Mouse (Mus musculus) G1E (cell line): ENCODE measurements around the gene Tent4a. TPM values are rescaled to one million over a fixed set of nuclear protein-coding genes. Genes with fewer than 3 reads are reported as not detected.

Experiments
- ATAC-seq: 2 replicates; pipeline ENCODE4 v1.8.0; 2016; ENCODE audit warnings: mild to moderate bottlenecking; ENCODE audit not compliant: insufficient number of reproducible peaks, poor library complexity, low FRiP score, severe bottlenecking; ENCODE audit errors: extremely low read depth
- DNase-seq: peaks from one replicate; pipeline ENCODE4 v3.0.0; 2012; ENCODE audit warnings: low spot score
- H3K27me3 ChIP-seq: 2 replicates; pipeline ENCODE4 v1.6.1; 2012; ENCODE audit warnings: mild to moderate bottlenecking, low read length, inconsistent platforms; ENCODE audit not compliant: insufficient read depth
- H3K36me3 ChIP-seq: replicated peaks from 2 replicates; pipeline ENCODE3; 2012; ENCODE audit warnings: mild to moderate bottlenecking, inconsistent platforms
- H3K4me1 ChIP-seq: 2 replicates; pipeline ENCODE4 v1.6.1; 2012; ENCODE audit warnings: low read depth, low read length, inconsistent platforms, mixed read lengths; ENCODE audit not compliant: insufficient read depth
- H3K4me3 ChIP-seq: 2 replicates; pipeline ENCODE4 v1.5.1; 2012; ENCODE audit warnings: low read depth, mild to moderate bottlenecking, inconsistent platforms, low read length, moderate library complexity, mixed read lengths
- H3K9me3 ChIP-seq: replicated peaks from 2 replicates; pipeline ENCODE4 v1.6.1; 2012; ENCODE audit warnings: inconsistent platforms
- CTCF ChIP-seq: IDR thresholded peaks from 2 replicates; pipeline ENCODE4 v1.5.1; 2012; ENCODE audit warnings: low read depth, low read length, inconsistent platforms, mixed read lengths
- GATA1 ChIP-seq: IDR thresholded peaks from 2 replicates; pipeline ENCODE4 v1.6.1; 2012; ENCODE audit warnings: borderline replicate concordance, low read length, inconsistent platforms, mixed read lengths
- GATA2 ChIP-seq: IDR thresholded peaks from 2 replicates; pipeline ENCODE4 v1.6.1; 2012; ENCODE audit warnings: low read depth, low read length, inconsistent platforms, borderline replicate concordance
- POLR2AphosphoS5 ChIP-seq: IDR thresholded peaks from 2 replicates; pipeline ENCODE4 v1.6.1; 2012; ENCODE audit warnings: low read depth, low read length, inconsistent platforms; ENCODE audit not compliant: insufficient replicate concordance
- TAL1 ChIP-seq: conservative IDR thresholded peaks from 2 replicates; pipeline ENCODE4 v1.6.1; 2012; ENCODE audit warnings: low read depth, low read length, inconsistent platforms, mixed read lengths
- polyA plus RNA-seq: library from polyadenylated mRNA; stranded (reverse); fragments of >175 nt; gene quantifications from 2 replicates; pipeline ENCODE4 v1.2.3, GENCODE M21; 2012
- total RNA-seq, 2 experiments: library from RNA; stranded (forward) in 1 of 2; stranded (reverse) in 1 of 2; fragments of 200-1000 nt in 1 of 2; fragments of >200 nt in 1 of 2; fragmentation: Nextera tagmentation in 1 of 2; gene quantifications; 2 replicates each; pipeline ENCODE4 v1.2.3; 2014 to 2017

Gene Tent4a
- 9.9 and 10.3 TPM in 2 replicates for total RNA-seq (2014; fragmentation: Nextera tagmentation)
- 8.4 and 9.5 TPM in 2 replicates for total RNA-seq (2017)
- 7.7 and 8.0 TPM in 2 replicates for polyA plus RNA-seq

DNA sequence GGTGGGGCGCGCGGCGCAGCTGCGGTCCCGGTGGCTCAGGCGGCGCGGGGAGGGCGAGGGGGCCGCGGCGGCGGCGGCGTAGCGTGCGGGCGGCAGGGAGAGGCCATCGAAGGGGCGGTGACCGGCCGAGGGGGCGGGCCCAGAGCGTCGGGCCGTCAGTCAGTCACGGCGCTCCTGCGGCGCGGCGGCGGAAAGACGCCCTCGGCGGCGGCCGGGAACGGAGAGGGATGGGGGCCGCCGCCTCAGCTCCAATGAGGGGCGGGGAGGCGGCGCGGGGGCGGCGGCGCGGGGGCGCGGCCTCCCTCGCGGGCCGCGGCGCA lies at the start of gene Tent4a:
Tent4a (minus strand) TSS at position 284 of the 320 bp plus-strand sequence.
- peaks cover 54% of the 10 kb centered on the region for H3K4me1 ChIP-seq
- ATAC-seq: peak; percentile 25

DNA sequence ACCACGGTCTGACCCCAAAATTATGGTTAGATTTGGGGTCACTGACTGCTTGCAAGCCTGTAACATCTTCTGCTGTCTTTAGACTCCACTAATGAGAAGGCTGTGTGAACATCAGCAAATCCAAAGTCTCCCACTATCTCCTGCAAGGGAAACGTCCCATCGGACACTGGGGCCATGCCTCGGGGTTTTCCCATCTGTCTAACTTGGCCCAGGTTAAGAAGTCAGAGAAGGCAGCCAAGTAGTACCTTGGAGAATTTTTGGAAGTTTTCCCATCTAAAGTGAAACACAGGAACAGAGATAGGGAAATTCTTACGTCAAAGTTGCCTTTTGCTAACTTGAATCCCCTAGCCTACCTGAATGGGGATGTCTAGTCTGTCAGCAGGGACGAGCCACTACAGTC lies 49.2 kb upstream of the Tent4a start:
- H3K4me3 ChIP-seq: no peak overlapping the region
- no peaks in the 10 kb centered on the region for H3K9me3 ChIP-seq
- H3K4me1 ChIP-seq: no peaks in the 10 kb centered on the region
- H3K27me3 ChIP-seq: no peaks in the 10 kb centered on the region
- TF ChIP-seq GATA1: no peak
- TF ChIP-seq GATA2: no peak
- TF ChIP-seq CTCF: no peak
- no peak for TF ChIP-seq TAL1
- TF ChIP-seq POLR2AphosphoS5: no peak
- no peak for ATAC-seq
- DNase-seq: no peak
- H3K36me3 ChIP-seq: peaks cover 2% of the 10 kb centered on the region

More for the DNA sequence above, at the start of gene Tent4a:
- no peaks in the 10 kb centered on the region for H3K9me3 ChIP-seq
- DNase-seq: peak; percentile 90
- H3K36me3 ChIP-seq: peaks cover 36% of the 10 kb centered on the region
- no peak for TF ChIP-seq CTCF
- no peak for TF ChIP-seq GATA2
- no peak for TF ChIP-seq POLR2AphosphoS5
- no peaks in the 10 kb centered on the region for H3K27me3 ChIP-seq
- peak within 1 kb of the TSS; percentile 91 for H3K4me3 ChIP-seq

DNA sequence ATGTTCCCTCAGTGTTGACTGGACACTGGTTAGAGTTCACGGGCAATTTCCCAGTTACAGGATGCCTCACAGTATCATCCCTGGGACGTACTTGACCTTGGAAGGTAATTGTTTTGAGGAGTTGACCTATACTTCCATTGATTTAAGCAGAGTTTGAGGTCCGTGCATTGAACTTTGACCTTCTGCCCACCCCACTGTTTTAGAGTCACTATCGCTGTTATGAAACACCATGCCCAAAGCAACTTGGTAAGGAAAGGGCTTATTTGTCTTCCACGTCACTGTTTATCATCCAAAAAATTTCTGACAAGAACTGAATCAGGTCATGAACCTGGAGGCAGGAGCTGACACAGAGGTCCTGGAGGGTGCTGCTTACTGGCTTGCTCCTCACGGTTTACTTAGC lies 48.0 kb upstream of the Tent4a start:
- Histone ChIP-seq H3K4me3 (no peak overlapping the region), H3K4me1 (no peaks in the 10 kb centered on the region), H3K9me3 (no peaks in the 10 kb centered on the region), H3K27me3 (no peaks in the 10 kb centered on the region), H3K36me3 (peaks cover 3% of the 10 kb centered on the region)
- DNase-seq (no peak), ATAC-seq (no peak)
- TF ChIP-seq GATA1 (no peak), TAL1 (no peak), GATA2 (no peak), CTCF (no peak), POLR2AphosphoS5 (no peak)

DNA sequence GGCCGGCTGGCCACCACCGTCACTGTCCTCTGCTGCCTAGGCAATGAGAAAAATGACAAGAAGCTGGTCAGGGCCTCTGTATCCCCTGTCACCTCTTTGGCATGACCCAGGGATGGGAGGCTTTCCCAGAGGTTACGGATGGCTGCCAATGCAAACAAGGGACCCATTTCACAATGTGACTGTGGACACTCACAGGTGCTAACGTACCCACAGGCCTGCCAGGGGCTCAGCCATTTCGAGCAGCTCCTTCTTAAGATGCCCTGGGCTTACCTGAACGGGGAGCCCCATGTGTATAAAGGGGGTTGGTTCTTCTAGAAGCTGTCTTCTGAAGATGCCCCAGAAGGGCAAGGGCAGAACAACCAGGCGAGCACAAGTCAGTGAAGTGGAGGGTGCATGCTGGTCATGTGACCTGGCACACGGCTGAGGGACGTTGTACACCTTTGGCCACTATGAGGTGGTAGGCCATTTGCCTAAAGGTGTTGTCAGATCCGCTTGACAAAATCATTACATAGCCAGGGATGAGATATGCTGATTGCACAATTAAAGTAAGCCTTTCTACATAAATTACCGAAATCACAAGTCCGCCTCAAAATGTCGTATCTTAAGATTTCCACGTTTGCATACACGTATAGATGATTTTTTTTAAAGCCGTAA lies 42.9 kb upstream of the Tent4a start:
- Histone ChIP-seq H3K27me3 (no peaks in the 10 kb centered on the region), H3K36me3 (peaks cover 12% of the 10 kb centered on the region), H3K9me3 (no peaks in the 10 kb centered on the region), H3K4me1 (no peaks in the 10 kb centered on the region), H3K4me3 (no peak overlapping the region)
- no peak for ATAC-seq
- no peak for TF ChIP-seq GATA1
- TF ChIP-seq CTCF: no peak
- no peak for TF ChIP-seq TAL1
- no peak for TF ChIP-seq GATA2
- no peak for TF ChIP-seq POLR2AphosphoS5
- no peak for DNase-seq

DNA sequence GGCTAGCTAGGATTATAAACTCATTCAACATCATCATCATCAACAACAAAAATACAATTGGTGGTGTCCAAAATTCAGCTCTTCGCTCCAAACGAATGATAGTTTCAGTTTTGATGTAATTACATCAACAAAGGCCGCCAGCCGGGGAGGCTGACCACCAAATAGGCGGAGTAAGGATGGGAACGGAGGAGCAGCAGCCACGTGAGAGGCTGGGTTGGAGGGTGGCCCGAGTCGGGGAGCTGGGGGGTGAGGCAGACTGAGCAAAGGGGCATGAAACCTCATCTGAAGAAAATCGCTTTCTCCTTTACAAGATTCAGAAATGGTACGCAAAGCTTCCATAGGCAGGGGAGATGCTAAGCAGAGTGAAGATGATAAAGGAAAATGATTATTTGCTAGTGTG lies 42.3 kb upstream of the Tent4a start:
- Histone ChIP-seq H3K4me1 (no peaks in the 10 kb centered on the region), H3K9me3 (no peaks in the 10 kb centered on the region), H3K36me3 (peaks cover 12% of the 10 kb centered on the region), H3K27me3 (no peaks in the 10 kb centered on the region), H3K4me3 (no peak overlapping the region)
- no peak for DNase-seq
- ATAC-seq: no peak
- TF ChIP-seq CTCF: no peak
- TF ChIP-seq GATA2: no peak
- TF ChIP-seq POLR2AphosphoS5: no peak

DNA sequence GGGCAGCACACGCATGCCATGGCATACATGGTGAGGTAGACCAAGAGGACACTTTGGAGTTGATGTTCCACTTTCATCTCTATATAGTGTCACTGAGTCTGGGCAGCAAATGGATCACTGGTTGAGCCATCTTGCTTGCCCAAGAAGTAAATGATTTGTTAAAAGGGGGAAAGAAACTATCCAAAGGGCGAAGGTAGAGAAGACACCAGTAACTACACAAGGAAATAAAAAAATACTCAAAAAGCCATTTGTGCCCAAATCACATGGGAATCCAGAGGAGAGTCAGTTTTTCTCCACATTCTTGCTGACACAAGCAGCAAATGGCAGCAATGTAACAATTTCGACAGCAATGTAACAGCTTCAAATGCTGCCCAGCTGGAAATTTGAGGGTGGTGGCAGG lies 38.2 kb upstream of the Tent4a start:
- no peak for TF ChIP-seq TAL1
- no peak for TF ChIP-seq CTCF
- TF ChIP-seq GATA2: no peak
- no peak for TF ChIP-seq GATA1
- no peak for TF ChIP-seq POLR2AphosphoS5
- DNase-seq: no peak
- Histone ChIP-seq H3K9me3 (no peaks in the 10 kb centered on the region), H3K27me3 (no peaks in the 10 kb centered on the region), H3K36me3 (peaks cover 12% of the 10 kb centered on the region), H3K4me1 (no peaks in the 10 kb centered on the region), H3K4me3 (no peak overlapping the region)
- ATAC-seq: no peak
